Mouse (Mus musculus): ENCODE measurements around the gene Eml6. TPM values are rescaled to one million over a fixed set of nuclear protein-coding genes. Genes with fewer than 3 reads are reported as not detected.

The Eml6 gene
- 0.13 and 0.17 TPM in 2 replicates for polyA plus RNA-seq (2012; rRNA removed)

GRCm38 (mm10) chr11:30025835-30026472 is at the start of gene Eml6:
Eml6 (minus strand) TSS chr11:30026033.

GRCm38 (mm10) chr11:29825271-29825718 is 200.5 kb downstream of the Eml6 start, which contains the start of gene 4931440F15Rik:
4931440F15Rik (minus strand) TSS chr11:29825668.

Other genes with a start within 250 kb of the Eml6 start
- gene 4931440F15Rik, start 200.4 kb downstream of the Eml6 start, polyA plus RNA-seq (2012; rRNA removed): 0.10 and 0.14 TPM in 2 replicates
- 10.5 and 10.7 TPM in 2 replicates for gene Sptbn1, start 242.1 kb upstream of the Eml6 start, polyA plus RNA-seq (2012; rRNA removed)

Measured in liver, embryonic 14 days (tissue).